Mouse (Mus musculus): ENCODE measurements around the gene Aak1. TPM values are rescaled to one million over a fixed set of nuclear protein-coding genes. Genes with fewer than 3 reads are reported as not detected.

Gene Aak1
- polyA plus RNA-seq (2017; shearing (Covaris generic)), result 114 TPM

GRCm38 (mm10) chr6:86848915-86849644 lies at the start of gene Aak1:
Gene Aak1 (plus strand): TSS chr6:86849517.

GRCm38 (mm10) chr6:87008887-87009286 lies 159.6 kb downstream of the Aak1 start, which contains the start of gene Nfu1:
Gene Nfu1 (plus strand): TSS chr6:87009236.

GRCm38 (mm10) chr6:87042337-87043130 lies 193.2 kb downstream of the Aak1 start, which contains the start of gene Gfpt1:
Gene Gfpt1 (plus strand): TSS chr6:87042846.

Other genes with a start within 250 kb of the Aak1 start
- gene Asprv1, start 221.4 kb upstream of the Aak1 start, polyA plus RNA-seq (2017; shearing (Covaris generic)), result 0.32 TPM
- 282 TPM for gene Mxd1, start 180.4 kb upstream of the Aak1 start, polyA plus RNA-seq (2017; shearing (Covaris generic))
- 46.5 TPM for gene Snrnp27, start 165.0 kb upstream of the Aak1 start, polyA plus RNA-seq (2017; shearing (Covaris generic))
- gene Gmcl1, start 116.1 kb upstream of the Aak1 start, polyA plus RNA-seq (2017; shearing (Covaris generic)), result 37.1 TPM
- 2.3 TPM for gene Anxa4, start 55.9 kb upstream of the Aak1 start, polyA plus RNA-seq (2017; shearing (Covaris generic))
- gene Nfu1, start 159.7 kb downstream of the Aak1 start, polyA plus RNA-seq (2017; shearing (Covaris generic)), result 62.3 TPM
- 23.7 TPM for gene Gfpt1, start 193.3 kb downstream of the Aak1 start, polyA plus RNA-seq (2017; shearing (Covaris generic))